Mouse (Mus musculus): ENCODE results near the gene Chd1l. TPM values are rescaled to one million over a fixed set of nuclear protein-coding genes. Genes with fewer than 3 reads are reported as not detected.

Chd1l gene
- polyA plus RNA-seq, 1 experiment from 2014 or later = 9.6 TPM

DNA sequence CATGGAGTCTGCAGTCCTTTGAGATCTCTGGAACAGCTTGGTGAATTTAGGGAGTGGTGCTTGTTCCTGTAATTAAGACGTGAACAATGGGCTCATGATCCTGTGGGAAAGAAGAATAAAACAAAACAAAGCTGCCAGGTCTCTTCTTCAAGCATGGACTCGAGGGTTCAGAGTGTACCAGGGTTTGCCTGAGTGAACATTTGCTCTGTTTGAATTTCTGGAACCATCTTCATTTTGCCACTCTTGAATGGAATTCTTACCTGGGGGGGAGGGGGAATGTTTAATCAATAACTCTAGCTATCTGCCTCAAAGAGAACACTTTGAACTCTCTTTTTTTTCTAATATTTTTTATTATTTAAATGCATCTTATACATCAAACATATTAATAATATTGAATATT, 14.6 kb upstream of the Chd1l start:
- H3K4me3 ChIP-seq (ENCODE audit: low read depth, low read length) = no peak overlapping the region
- 22% methylated on average over 2 of the region's 2 CpGs for WGBS
- H3K27ac ChIP-seq (ENCODE audit: low read length) = no peak overlapping the region

DNA sequence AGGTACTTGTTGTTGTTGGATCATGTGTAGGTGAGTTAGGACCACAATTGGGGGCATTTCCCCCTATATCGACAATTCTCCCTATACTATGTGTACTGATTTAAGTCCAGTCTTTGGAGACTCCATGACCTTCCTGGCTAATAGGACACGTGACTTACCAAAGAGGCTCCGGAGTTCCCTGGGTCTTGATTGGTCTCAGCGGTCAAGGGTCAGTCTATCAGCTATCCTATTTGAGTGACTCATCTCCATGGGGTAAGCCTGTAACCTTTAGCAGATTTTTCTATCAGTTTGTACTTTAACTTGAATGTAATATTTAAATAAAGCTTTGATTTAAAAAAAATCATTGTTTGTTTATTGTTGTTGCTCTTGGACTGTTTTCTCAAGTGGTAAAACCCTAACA, 10.7 kb upstream of the Chd1l start:
- H3K27me3 ChIP-seq (replicated peaks; ENCODE audit: insufficient read depth, low read length) = no peaks in the 10 kb centered on the region
- H3K4me1 ChIP-seq (ENCODE audit: insufficient read depth, low read depth, low read length) = no peaks in the 10 kb centered on the region
- 88% methylated on average over 4 of the region's 4 CpGs for WGBS
- no peak overlapping the region for H3K9ac ChIP-seq (replicated peaks; ENCODE audit: low read depth)
- H3K9me3 ChIP-seq (ENCODE audit: low read length) = no peaks in the 10 kb centered on the region
- ATAC-seq (no peak), DNase-seq (ENCODE audit: low spot score) (no peak)
- no peaks in the 10 kb centered on the region for H3K36me3 ChIP-seq (ENCODE audit: insufficient read depth, low read length)
- H3K4me3 ChIP-seq (ENCODE audit: low read depth, low read length) = no peak overlapping the region
- H3K4me2 ChIP-seq (replicated peaks; ENCODE audit: low read depth, low read length) = no peak overlapping the region
- no peak for TF ChIP-seq CTCF (IDR thresholded peaks at IDR 0.05)
- no peak for TF ChIP-seq EP300 (IDR thresholded peaks at IDR 0.05)
- no peak overlapping the region for H3K27ac ChIP-seq (ENCODE audit: low read length)

More for the DNA sequence above, 14.6 kb upstream of the Chd1l start:
- no peak for TF ChIP-seq CTCF (IDR thresholded peaks at IDR 0.05)
- no peak for TF ChIP-seq EP300 (IDR thresholded peaks at IDR 0.05)
- H3K4me1 ChIP-seq (ENCODE audit: insufficient read depth, low read depth, low read length) = peaks cover 7% of the 10 kb centered on the region; the same call in 1 of the 2 replicates
- H3K4me2 ChIP-seq (replicated peaks; ENCODE audit: low read depth, low read length) = no peak overlapping the region
- ATAC-seq = no peak
- DNase-seq (ENCODE audit: low spot score) = no peak
- H3K27me3 ChIP-seq (replicated peaks; ENCODE audit: insufficient read depth, low read length) = no peaks in the 10 kb centered on the region
- H3K9me3 ChIP-seq (ENCODE audit: low read length) = no peaks in the 10 kb centered on the region
- H3K36me3 ChIP-seq (ENCODE audit: insufficient read depth, low read length) = no peaks in the 10 kb centered on the region
- H3K9ac ChIP-seq (replicated peaks; ENCODE audit: low read depth) = no peak overlapping the region

GRCm38 (mm10) chr3:97617899-97618298, 7.9 kb upstream of the Chd1l start:
- Histone ChIP-seq H3K9me3 (ENCODE audit: low read length) (no peaks in the 10 kb centered on the region), H3K4me2 (replicated peaks; ENCODE audit: low read depth, low read length) (no peak overlapping the region), H3K27me3 (replicated peaks; ENCODE audit: insufficient read depth, low read length) (no peaks in the 10 kb centered on the region), H3K36me3 (ENCODE audit: insufficient read depth, low read length) (no peaks in the 10 kb centered on the region), H3K4me1 (ENCODE audit: insufficient read depth, low read depth, low read length) (no peaks in the 10 kb centered on the region), H3K9ac (replicated peaks; ENCODE audit: low read depth) (no peak overlapping the region), H3K4me3 (ENCODE audit: low read depth, low read length) (no peak overlapping the region), H3K27ac (ENCODE audit: low read length) (no peak overlapping the region)
- ATAC-seq (no peak), DNase-seq (ENCODE audit: low spot score) (no peak)
- 70% methylated on average over 8 of the region's 8 CpGs for WGBS
- TF ChIP-seq EP300 (IDR thresholded peaks at IDR 0.05) = no peak
- no peak for TF ChIP-seq CTCF (IDR thresholded peaks at IDR 0.05)

DNA sequence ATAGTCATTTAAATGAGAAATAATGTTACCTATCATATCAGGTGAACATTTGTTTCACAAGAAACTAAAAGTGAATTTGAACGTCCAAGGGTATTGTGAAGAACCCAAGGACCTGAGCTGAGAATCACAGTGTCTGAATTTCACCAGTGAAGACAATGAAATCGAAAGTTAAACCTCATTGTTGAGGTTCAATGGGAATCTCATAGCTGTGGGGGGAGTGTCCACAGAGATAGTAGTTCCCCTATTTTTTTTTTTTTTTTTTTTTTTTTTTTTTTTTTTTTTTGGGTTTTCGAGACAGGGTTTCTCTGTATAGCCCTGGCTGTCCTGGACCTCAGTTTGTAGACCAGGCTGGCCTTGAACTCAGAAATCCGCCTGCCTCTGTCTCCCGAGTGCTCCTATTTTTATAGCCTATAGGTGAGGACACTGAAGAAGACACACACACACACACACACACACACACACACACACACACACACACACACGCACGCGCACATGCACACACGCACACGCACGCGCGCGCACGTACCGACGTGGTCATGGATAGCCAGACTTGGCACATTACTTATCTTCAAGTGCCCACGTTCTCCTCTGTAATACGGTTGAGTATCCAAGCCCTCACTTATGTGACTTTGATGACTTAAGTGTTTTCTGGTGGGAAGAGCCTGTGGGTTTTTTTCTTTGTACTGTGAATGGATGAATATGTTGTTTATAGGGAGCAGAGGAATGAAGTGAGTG, 7.3 kb upstream of the Chd1l start:
- Histone ChIP-seq H3K4me1 (ENCODE audit: insufficient read depth, low read depth, low read length) (no peaks in the 10 kb centered on the region), H3K9ac (replicated peaks; ENCODE audit: low read depth) (no peak overlapping the region), H3K27me3 (replicated peaks; ENCODE audit: insufficient read depth, low read length) (no peaks in the 10 kb centered on the region), H3K27ac (ENCODE audit: low read length) (no peak overlapping the region), H3K4me3 (ENCODE audit: low read depth, low read length) (no peak overlapping the region), H3K4me2 (replicated peaks; ENCODE audit: low read depth, low read length) (no peak overlapping the region), H3K36me3 (ENCODE audit: insufficient read depth, low read length) (no peaks in the 10 kb centered on the region), H3K9me3 (ENCODE audit: low read length) (no peaks in the 10 kb centered on the region)
- WGBS = 83% methylated on average over 18 of the region's 19 CpGs
- no peak for TF ChIP-seq CTCF (IDR thresholded peaks at IDR 0.05)
- no peak for TF ChIP-seq EP300 (IDR thresholded peaks at IDR 0.05)
- ATAC-seq (no peak), DNase-seq (ENCODE audit: low spot score) (no peak)

DNA sequence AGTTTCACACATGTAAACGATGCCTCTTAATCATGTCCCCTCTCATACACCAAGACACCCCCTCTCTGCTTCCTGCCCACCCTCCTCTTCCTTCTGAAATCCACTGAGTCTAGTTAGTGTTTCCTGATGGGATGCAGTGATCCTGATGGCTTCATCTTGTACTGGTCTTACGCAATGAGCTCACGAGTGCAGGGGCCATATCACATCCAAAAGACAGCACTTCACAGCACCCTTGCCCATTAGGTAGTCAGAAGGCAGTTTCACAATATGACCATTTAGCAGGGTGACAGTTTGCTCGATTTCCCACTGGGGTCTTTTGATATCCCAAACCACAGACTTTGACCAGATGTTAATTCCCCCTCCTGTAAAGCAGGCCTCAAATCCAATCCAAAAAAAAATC, 5.9 kb upstream of the Chd1l start:
- no peak overlapping the region for H3K4me2 ChIP-seq (replicated peaks; ENCODE audit: low read depth, low read length)
- no peaks in the 10 kb centered on the region for H3K4me1 ChIP-seq (ENCODE audit: insufficient read depth, low read depth, low read length)
- no peak overlapping the region for H3K9ac ChIP-seq (replicated peaks; ENCODE audit: low read depth)
- DNase-seq (ENCODE audit: low spot score) = no peak
- H3K36me3 ChIP-seq (ENCODE audit: insufficient read depth, low read length) = no peaks in the 10 kb centered on the region
- TF ChIP-seq EP300 (IDR thresholded peaks at IDR 0.05) = no peak
- H3K9me3 ChIP-seq (ENCODE audit: low read length) = no peaks in the 10 kb centered on the region
- no peak for ATAC-seq
- H3K27ac ChIP-seq (ENCODE audit: low read length) = no peak overlapping the region
- 79% methylated on average over 4 of the region's 4 CpGs for WGBS
- no peaks in the 10 kb centered on the region for H3K27me3 ChIP-seq (replicated peaks; ENCODE audit: insufficient read depth, low read length)
- H3K4me3 ChIP-seq (ENCODE audit: low read depth, low read length) = no peak overlapping the region

DNA sequence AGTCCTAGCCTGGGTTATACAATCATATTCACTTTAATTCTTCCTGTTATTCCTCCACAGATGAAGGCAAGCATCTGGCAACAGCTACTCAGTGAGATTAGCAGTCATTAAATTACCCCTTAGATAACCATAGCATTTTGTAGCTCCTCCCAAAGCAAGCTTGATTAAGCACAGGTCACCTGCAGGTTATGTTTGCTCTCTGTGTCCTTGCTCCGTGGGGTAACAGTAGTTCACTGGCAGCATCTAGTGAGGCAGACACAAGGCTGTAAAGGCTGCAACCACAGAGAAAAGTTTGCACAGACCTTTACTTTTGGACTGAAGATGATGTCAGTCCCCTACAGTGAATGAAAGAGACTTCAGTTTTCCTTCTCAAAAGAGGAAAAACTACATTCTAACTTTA, 5.2 kb upstream of the Chd1l start:
- Histone ChIP-seq H3K27ac (ENCODE audit: low read length) (no peak overlapping the region), H3K4me3 (ENCODE audit: low read depth, low read length) (no peak overlapping the region), H3K9ac (replicated peaks; ENCODE audit: low read depth) (no peak overlapping the region), H3K9me3 (ENCODE audit: low read length) (no peaks in the 10 kb centered on the region), H3K4me1 (ENCODE audit: insufficient read depth, low read depth, low read length) (no peaks in the 10 kb centered on the region), H3K4me2 (replicated peaks; ENCODE audit: low read depth, low read length) (no peak overlapping the region), H3K36me3 (ENCODE audit: insufficient read depth, low read length) (no peaks in the 10 kb centered on the region), H3K27me3 (replicated peaks; ENCODE audit: insufficient read depth, low read length) (no peaks in the 10 kb centered on the region)
- no peak for TF ChIP-seq CTCF (IDR thresholded peaks at IDR 0.05)
- TF ChIP-seq EP300 (IDR thresholded peaks at IDR 0.05) = no peak
- ATAC-seq = no peak
- 4% methylated on average over 1 of the region's 1 CpGs for WGBS
- no peak for DNase-seq (ENCODE audit: low spot score)

GRCm38 (mm10) chr3:97611021-97611420, 1.0 kb upstream of the Chd1l start:
- ATAC-seq (no peak), DNase-seq (ENCODE audit: low spot score) (no peak)
- WGBS = 77% methylated on average over 6 of the region's 6 CpGs
- Histone ChIP-seq H3K4me1 (ENCODE audit: insufficient read depth, low read depth, low read length) (no peaks in the 10 kb centered on the region), H3K4me2 (replicated peaks; ENCODE audit: low read depth, low read length) (no peak overlapping the region), H3K9me3 (ENCODE audit: low read length) (no peaks in the 10 kb centered on the region), H3K27ac (ENCODE audit: low read length) (no peak overlapping the region), H3K9ac (replicated peaks; ENCODE audit: low read depth) (no peak overlapping the region), H3K4me3 (ENCODE audit: low read depth, low read length) (no peak overlapping the region), H3K27me3 (replicated peaks; ENCODE audit: insufficient read depth, low read length) (no peaks in the 10 kb centered on the region), H3K36me3 (ENCODE audit: insufficient read depth, low read length) (no peaks in the 10 kb centered on the region)
- TF ChIP-seq EP300 (IDR thresholded peaks at IDR 0.05) (no peak), CTCF (IDR thresholded peaks at IDR 0.05) (no peak)
